Mouse (Mus musculus) ES-E14 (cell line): ENCODE data around the gene Agpat1.

ENCODE experiments used
- CHD2 ChIP-seq: IDR thresholded peaks from 2 replicates; pipeline ENCODE4 v1.6.1; 2014; ENCODE audit warnings: mild to moderate bottlenecking, low read depth, low read length, inconsistent platforms
- MAFK ChIP-seq: IDR thresholded peaks from 2 replicates; pipeline ENCODE4 v1.6.1; 2014; ENCODE audit warnings: mild to moderate bottlenecking, low read depth, low read length, inconsistent platforms; ENCODE audit not compliant: insufficient read depth
- ZC3H11A ChIP-seq: IDR thresholded peaks from 2 replicates; pipeline ENCODE4 v1.6.1; 2012; ENCODE audit warnings: low read depth, mild to moderate bottlenecking, inconsistent platforms, low read length, borderline replicate concordance
- ZNF384 ChIP-seq: IDR thresholded peaks from 2 replicates; pipeline ENCODE4 v1.6.1; 2012; ENCODE audit warnings: low read depth, low read length, inconsistent platforms

GRCm38 (mm10) chr17:34586796-34587422 lies 17.2 kb upstream of the Agpat1 start:
- TF ChIP-seq CHD2 (no peak), ZC3H11A (no peak), MAFK (no peak), ZNF384 (no peak)
